Mouse (Mus musculus) layer of hippocampus, adult 2 months (tissue): Measurements from ENCODE around the gene Pdzd7. TPM values are rescaled to one million over a fixed set of nuclear protein-coding genes. Genes with fewer than 3 reads are reported as not detected.
A peak's percentile ranks its signal among the peaks of the same experiment; 100 is the strongest.
"Not testable (repeated sequence)": the region's sequence is repeated elsewhere in the genome, so short reads cannot be mapped to it uniquely, and the experiment has no call there.

ENCODE experiments used
- DNase-seq, 2 experiments: peaks; one replicate each; pipeline ENCODE4 v3.0.0; 2022; ENCODE audit warnings: low spot score in 2 of 2
- H3K27ac ChIP-seq: fragments of 200-600 bp; 2 replicates; pipeline ENCODE4 v1.8.1; 2022
- H3K4me3 ChIP-seq: fragments of 200-600 bp; 2 replicates; pipeline ENCODE4 v1.8.1; 2022; ENCODE audit warnings: mild to moderate bottlenecking
- CTCF ChIP-seq: fragments of 200-600 bp; conservative IDR thresholded peaks from 2 replicates; pipeline ENCODE4 v1.8.1; 2022; ENCODE audit warnings: antibody characterized with exemption, mild to moderate bottlenecking, moderate library complexity
- total RNA-seq, 2 experiments: library from RNA; stranded (reverse); gene quantifications; 2 replicates each; pipeline ENCODE4 v1.2.3; 2021

The Pdzd7 gene
- total RNA-seq, 2 experiments from 2014 or later = 2.1 to 3.3 TPM

- peak overlapping the region; percentile 80 for H3K27ac ChIP-seq
- no peak overlapping the region for H3K4me3 ChIP-seq
- DNase-seq = peak in 1 of 2 experiments; percentile 69
- no peak for TF ChIP-seq CTCF
Observed at GRCm38 (mm10) chr19:45054892-45055690, 9.6 kb upstream of the Pdzd7 start.

- TF ChIP-seq CTCF = no peak
- Histone ChIP-seq H3K4me3 (no peak overlapping the region), H3K27ac (peak overlapping the region; percentile 48; the same call in 1 of the 2 replicates)
- DNase-seq = no peak
Observed at GRCm38 (mm10) chr19:45053451-45053850, 7.9 kb upstream of the Pdzd7 start.

DNA sequence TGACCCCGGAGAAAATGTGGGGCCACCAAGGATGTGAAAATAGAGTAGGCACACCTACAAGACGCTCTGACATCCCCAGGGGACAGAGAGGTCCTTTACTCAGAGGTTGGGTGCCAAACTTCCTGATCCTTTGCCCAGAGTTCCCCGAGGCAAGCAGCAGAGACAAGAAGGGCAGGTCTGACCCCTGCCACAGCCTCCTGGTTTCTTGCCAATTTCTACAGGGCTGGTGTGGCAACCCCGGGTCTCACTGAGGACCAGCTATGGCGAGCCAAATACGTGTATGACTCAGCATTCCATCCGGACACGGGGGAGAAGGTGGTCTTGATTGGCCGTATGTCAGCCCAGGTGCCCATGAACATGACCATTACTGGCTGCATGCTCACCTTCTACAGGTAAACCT, 4.0 kb upstream of the Pdzd7 start:
- H3K27ac ChIP-seq = peak overlapping the region; percentile 85
- H3K4me3 ChIP-seq = peak overlapping the region; percentile 47
- no peak for DNase-seq
- TF ChIP-seq CTCF = no peak

DNA sequence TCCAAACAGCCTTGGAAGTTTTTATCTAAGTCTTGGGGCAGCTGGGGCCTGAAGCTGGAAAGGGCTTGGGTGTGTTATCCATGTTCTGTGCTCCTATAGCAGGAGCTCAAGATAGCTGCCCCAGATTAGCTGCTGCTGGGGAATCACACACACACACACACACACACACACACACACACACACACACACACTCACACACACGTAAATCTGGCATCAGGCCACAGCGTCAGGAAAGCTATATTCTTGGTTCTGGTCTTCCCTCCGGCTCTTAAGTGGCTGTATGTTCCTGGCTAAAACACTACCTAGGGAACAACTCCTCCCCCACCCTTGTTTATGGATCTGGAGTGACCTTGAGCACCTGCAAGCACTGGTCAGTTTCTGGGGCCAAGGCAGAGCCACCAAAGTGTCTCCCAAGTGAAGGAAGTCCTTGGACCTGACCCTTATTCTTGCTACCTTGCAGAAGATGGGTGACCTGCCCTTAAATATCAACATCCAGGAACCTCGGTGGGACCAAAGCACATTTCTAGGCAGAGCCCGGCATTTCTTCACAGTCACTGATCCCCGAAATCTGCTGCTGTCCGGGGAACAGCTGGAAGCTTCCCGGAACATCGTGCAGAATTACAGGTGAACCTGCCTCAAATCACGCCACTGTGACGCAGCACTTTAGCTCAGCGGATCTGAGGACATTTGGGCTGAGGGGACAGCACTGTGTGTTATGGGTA, 3.3 kb upstream of the Pdzd7 start:
- TF ChIP-seq CTCF = no peak
- Histone ChIP-seq H3K4me3 (peak overlapping the region; percentile 78), H3K27ac (peak overlapping the region; percentile 97)
- DNase-seq = no peak

GRCm38 (mm10) chr19:45047935-45048643, 2.6 kb upstream of the Pdzd7 start:
- Histone ChIP-seq H3K4me3 (peak overlapping the region; percentile 78), H3K27ac (peak overlapping the region; percentile 97)
- no peak for TF ChIP-seq CTCF
- DNase-seq = peak; percentile 77 to 90

- TF ChIP-seq CTCF = peak; percentile 90
- Histone ChIP-seq H3K27ac (peak within 1 kb of the TSS; percentile 97), H3K4me3 (peak within 1 kb of the TSS; percentile 78)
- peak; percentile 91 to 93 for DNase-seq
Observed at GRCm38 (mm10) chr19:45047417-45047934, 2.0 kb upstream of the Pdzd7 start, which contains the start of gene Sfxn3. Gene Sfxn3, plus strand, starts transcription at chr19:45047503.

DNA sequence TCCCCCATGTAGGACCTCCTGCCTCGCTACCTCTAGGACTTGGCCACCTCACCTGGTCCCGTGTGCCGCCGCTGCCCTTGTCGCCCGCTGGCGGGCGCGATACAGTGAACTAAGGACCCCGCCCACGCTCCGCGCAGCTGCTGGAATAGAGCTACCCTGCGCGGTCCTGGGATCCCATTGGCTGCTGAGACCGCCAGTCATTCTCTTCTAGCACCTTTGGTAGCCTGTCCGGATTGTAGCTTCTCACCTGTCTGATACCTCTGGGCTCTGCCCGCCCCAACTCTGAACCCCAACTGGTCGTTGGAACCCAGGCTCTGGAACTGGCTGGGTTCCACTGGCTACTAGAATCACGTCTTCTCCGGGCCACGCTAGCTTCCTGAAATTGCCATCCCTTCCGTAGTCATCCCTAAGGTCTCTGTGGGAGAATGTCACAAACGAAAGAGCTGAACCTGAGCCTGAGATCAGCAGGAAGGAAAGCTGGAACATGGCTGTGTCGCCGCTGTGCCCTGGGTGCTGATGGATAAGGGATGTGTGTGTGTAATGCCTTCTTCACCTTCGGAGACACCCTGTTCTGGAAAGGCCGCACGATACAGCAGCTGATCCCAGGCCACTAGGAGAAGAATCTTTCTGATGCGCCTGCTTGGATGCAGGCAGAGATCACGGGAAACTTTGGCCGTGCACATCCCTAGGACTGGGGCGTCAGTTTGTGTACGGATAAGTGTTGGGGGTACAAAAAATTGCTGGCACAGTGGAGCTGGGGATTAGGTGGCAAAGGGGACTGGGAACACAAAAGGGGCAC, 1.2 kb upstream of the Pdzd7 start:
- TF ChIP-seq CTCF = 0 out of 2 replicates have a peak, but pooled peaks have one; percentile 13
- H3K4me3 ChIP-seq = peak overlapping the region; percentile 78
- peak overlapping the region; percentile 97 for H3K27ac ChIP-seq
- peak; percentile 66 to 71 for DNase-seq

DNA sequence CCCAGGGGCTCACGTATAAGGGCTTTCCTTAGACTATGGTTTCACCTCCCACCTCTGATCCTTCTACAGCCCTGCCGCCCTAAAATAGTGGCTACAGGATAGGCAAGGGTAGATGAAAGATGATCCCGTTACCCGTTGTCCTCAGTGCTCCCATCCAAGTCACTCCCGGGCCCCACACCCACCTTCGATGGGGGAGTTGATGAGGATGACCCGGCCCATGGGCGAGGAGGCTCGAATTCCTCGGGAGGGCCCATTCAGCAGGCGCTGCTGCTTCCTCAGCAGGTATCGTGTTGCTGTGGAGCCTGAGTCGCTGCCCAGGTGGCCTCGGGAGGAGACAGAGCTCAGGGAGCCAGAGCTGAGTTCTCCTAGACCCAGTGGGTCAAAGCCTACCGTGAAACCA, 281 bp downstream of the Pdzd7 start:
- Histone ChIP-seq H3K4me3 (no peak overlapping the region), H3K27ac (no peak overlapping the region)
- no peak for TF ChIP-seq CTCF
- no peak for DNase-seq

DNA sequence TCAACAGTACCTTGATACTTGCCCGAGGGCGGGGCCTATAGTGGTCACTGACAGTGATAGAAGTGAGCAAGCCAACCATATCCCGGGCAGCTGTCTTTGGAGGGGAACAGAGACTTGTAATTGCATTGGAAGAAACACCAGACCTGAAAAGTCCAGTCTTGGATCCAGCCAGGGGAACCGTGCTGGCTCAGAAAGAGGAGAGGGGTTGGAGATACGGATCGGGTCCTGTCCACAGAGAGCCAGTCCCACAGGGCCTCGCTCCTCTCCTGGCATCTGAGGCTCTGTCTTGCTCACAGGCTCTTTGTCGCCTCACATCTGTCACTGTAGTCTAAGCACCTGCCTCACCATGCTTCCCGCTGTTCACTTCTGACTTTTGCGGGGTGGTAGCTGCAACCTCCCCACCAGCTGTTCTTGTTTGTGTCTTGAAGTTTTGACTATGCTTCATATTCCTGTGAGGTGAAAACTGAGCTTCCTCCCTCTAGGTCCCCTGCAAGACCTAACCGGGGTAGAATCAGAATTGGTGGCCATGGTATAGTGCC, 1.1 kb downstream of the Pdzd7 start:
- DNase-seq = no peak
- Histone ChIP-seq H3K27ac (no peak overlapping the region), H3K4me3 (no peak overlapping the region)
- no peak for TF ChIP-seq CTCF

DNA sequence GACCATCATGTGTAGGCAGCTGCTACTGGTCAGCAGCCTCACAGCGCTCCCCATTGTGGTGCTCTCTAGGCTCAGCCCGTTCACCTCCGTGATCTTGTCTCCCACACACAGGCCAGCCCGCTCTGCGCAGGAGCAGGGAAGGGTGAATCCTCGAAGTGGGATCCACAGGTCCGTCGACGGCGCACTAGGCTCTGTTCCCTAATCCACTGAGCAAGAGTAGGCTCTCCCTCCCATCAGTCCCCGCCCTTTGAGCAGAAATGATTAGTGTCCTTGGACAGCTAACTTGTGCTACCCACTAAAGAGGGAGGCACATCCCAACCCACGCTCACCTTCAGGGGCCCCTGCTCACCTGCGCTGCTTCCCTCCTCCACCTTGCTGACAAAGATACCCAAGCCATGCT, 5.3 kb downstream of the Pdzd7 start:
- no peak for DNase-seq

DNA sequence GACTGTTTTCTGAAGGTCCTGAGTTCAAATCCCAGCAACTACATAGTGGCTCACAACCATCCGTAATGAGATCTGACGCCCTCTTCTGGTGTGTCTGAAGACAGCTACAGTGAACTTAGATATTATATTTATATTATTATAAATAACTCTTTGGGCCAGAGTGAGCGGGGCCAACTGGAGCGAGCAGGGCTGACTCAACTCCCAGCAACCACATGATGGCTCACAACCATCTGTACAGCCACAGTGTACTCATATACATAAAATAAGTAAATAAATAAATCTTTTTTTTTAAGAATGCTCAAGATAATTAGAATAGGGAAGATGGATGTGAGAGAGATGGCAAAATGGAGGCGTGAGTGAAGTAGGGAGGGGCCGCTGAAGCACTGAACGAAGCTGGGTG, 7.3 kb downstream of the Pdzd7 start:
- not testable (repeated sequence) for H3K27ac ChIP-seq, DNase-seq, H3K4me3 ChIP-seq
- TF ChIP-seq CTCF = peak; percentile 18; the same call in 1 of the 2 replicates

More for the DNA sequence above, 5.3 kb downstream of the Pdzd7 start:
- no peak for TF ChIP-seq CTCF
- H3K4me3 ChIP-seq = no peak overlapping the region
- H3K27ac ChIP-seq = no peak overlapping the region

DNA sequence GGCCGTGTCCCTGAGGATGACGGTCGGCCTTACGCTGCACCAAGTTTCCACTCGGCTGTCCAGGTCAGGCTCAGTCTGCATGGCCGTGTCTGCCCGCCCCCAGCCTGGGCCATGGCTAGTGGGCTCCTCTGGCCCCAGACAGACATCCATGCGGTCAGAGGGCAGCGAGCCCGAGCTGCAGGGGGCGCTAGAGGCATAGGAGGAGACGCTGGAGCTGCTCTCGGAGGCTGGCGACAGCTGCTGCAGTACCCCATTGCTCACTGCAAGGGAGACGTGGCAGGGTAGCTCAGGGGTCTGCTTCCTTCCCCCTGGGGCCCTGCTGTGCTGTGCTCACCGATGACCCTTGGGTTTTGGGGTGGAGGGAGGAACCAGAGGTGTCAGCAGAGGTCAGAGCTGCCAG, 8.7 kb downstream of the Pdzd7 start:
- no peak overlapping the region for H3K4me3 ChIP-seq
- peak; percentile 72 for TF ChIP-seq CTCF
- DNase-seq = no peak
- H3K27ac ChIP-seq = no peak overlapping the region
